In genomic region chr1:151034993-151035592, GRCm38 (mm10) we compare ENCODE assay signal across 9 mouse cellular contexts. TPM values are rescaled to one million over a fixed set of nuclear protein-coding genes. Genes with fewer than 3 reads are reported as not detected.
DNase-seq lines count a peak whose midpoint lies in the region; ATAC-seq lines count a peak whose summit lies in the region.
"Had no signal": no experiment of that assay in that cellular context is flagged by ENCODE, and none has a peak within 500 bp of the region (broad histone marks: within the 10 kb centered on the region; RNA-seq: fewer than 3 reads in every experiment).

No protein-coding gene starts in this region.

- H3K27me3 ChIP-seq in midbrain, embryonic 12.5 days, result no peaks in the 10 kb centered on the region
- H3K27me3 ChIP-seq: embryonic facial prominence, embryonic 12.5 days had no signal

- peak; percentile 56 for ATAC-seq in midbrain, embryonic 12.5 days (ENCODE audit: low FRiP score, low read depth)

- no peak overlapping the region for H3K4me3 ChIP-seq in midbrain, embryonic 12.5 days
- H3K4me3 ChIP-seq: embryonic facial prominence, embryonic 12.5 days had no signal

- no peaks in the 10 kb centered on the region for H3K36me3 ChIP-seq in midbrain, embryonic 12.5 days
- H3K36me3 ChIP-seq: embryonic facial prominence, embryonic 12.5 days had no signal

- no peak overlapping the region for H3K9ac ChIP-seq in midbrain, embryonic 12.5 days (replicated peaks)
- H3K9ac ChIP-seq: embryonic facial prominence, embryonic 12.5 days had no signal

- H3K9me3 ChIP-seq in midbrain, embryonic 12.5 days, result no peaks in the 10 kb centered on the region
- H3K9me3 ChIP-seq: embryonic facial prominence, embryonic 12.5 days had no signal

- WGBS in midbrain, embryonic 12.5 days, result 3% methylated on average over 5 of the region's 5 CpGs

- H3K27ac ChIP-seq in midbrain, embryonic 12.5 days (replicated peaks), result no peak overlapping the region
- H3K27ac ChIP-seq: embryonic facial prominence, embryonic 12.5 days had no signal

- intact Hi-C loops in left cerebral cortex, postnatal 36 days (cut with DNase I), result loop anchor here (2.0 kb wide), 1 partner anchor 310 kb away; the partner anchor contains the start of gene Ivns1abp

- no peaks in the 10 kb centered on the region for H3K4me1 ChIP-seq in midbrain, embryonic 12.5 days

- H3K4me2 ChIP-seq in midbrain, embryonic 12.5 days (replicated peaks), result no peak overlapping the region
- H3K4me2 ChIP-seq: embryonic facial prominence, embryonic 12.5 days had no signal

- DNase-seq in urinary bladder, postnatal 14 days (ENCODE audit: low spot score), result peak; percentile 56
- DNase-seq in urinary bladder, postnatal 4 days (ENCODE audit: low spot score in 2 of 2), result no peak
- DNase-seq in cerebellum, postnatal 25 days, result peak; percentile 50 to 69
- peak; percentile 28 for DNase-seq in gastrocnemius, postnatal 25 days
- DNase-seq in kidney, adult 11 months, result peak; percentile 57
- peak; percentile 39 to 61 for DNase-seq in left cerebral cortex, postnatal 36 days (ENCODE audit: low spot score in 2 of 2)
- peak; percentile 20 for DNase-seq in spleen, adult 12 weeks (ENCODE audit: low spot score)

RNA-seq across cellular contexts. Expression of gene Hmcn1, which starts 41.9 kb away (rescaled TPM):
- total RNA-seq in gastrocnemius, postnatal 25 days (2021), result 1 to 10 TPM; 7.9 to 8.6 TPM
- 1 to 10 TPM; 1.9 to 2.2 TPM for total RNA-seq in left cerebral cortex, postnatal 36 days (2021)
- 4.4 and 6.5 TPM in 2 replicates for polyA plus RNA-seq in midbrain, embryonic 12.5 days (2016; fragmentation: Nextera tagmentation; extraction: Ambion mirVana)

Comparison
In these comparisons a context has a peak if more than half of its experiments do, and no peak if none do; other contexts are left out.
1. DNase-seq: peak in urinary bladder, postnatal 14 days (single experiment), cerebellum, postnatal 25 days (2 of 2), gastrocnemius, postnatal 25 days (single experiment), kidney, adult 11 months (single experiment), left cerebral cortex, postnatal 36 days (2 of 2) and spleen, adult 12 weeks (single experiment); none in urinary bladder, postnatal 4 days (0 of 2).